Mouse (Mus musculus) midbrain, embryonic 12.5 days (tissue): ENCODE results near the gene Ccdc85c. TPM values are rescaled to one million over a fixed set of nuclear protein-coding genes. Genes with fewer than 3 reads are reported as not detected.

Source experiments
- ATAC-seq: fragments of 200-750 bp; cut with Nextera tagmentation; 2 replicates; pipeline ENCODE4 v1.8.0; 2017; ENCODE audit warnings: low read depth, moderate TSS enrichment, moderate library complexity; ENCODE audit not compliant: low FRiP score
- H3K27ac ChIP-seq: fragments of 300-500 bp; sonication (generic); replicated peaks from 2 replicates; pipeline ENCODE4 v1.5.1; 2016; ENCODE audit warnings: mild to moderate bottlenecking
- H3K27me3 ChIP-seq: fragments of 300-500 bp; sonication (generic); 2 replicates; pipeline ENCODE4 v1.6.1; 2016; ENCODE audit warnings: mild to moderate bottlenecking
- H3K36me3 ChIP-seq: fragments of 300-500 bp; sonication (generic); 2 replicates; pipeline ENCODE4 v1.6.1; 2016
- H3K4me1 ChIP-seq: fragments of 300-500 bp; sonication (generic); 2 replicates; pipeline ENCODE4 v1.6.1; 2016
- H3K4me2 ChIP-seq: fragments of 300-500 bp; sonication (generic); replicated peaks from 2 replicates; pipeline ENCODE4 v1.6.1; 2016; ENCODE audit warnings: mild to moderate bottlenecking, moderate library complexity
- H3K4me3 ChIP-seq: fragments of 300-500 bp; sonication (generic); 2 replicates; pipeline ENCODE4 v1.5.1; 2016; ENCODE audit warnings: mild to moderate bottlenecking
- H3K9ac ChIP-seq: fragments of 300-500 bp; sonication (generic); replicated peaks from 2 replicates; pipeline ENCODE4 v1.6.1; 2016; ENCODE audit warnings: mild to moderate bottlenecking, moderate library complexity
- H3K9me3 ChIP-seq: fragments of 300-500 bp; sonication (generic); 2 replicates; pipeline ENCODE4 v1.6.1; 2016; ENCODE audit warnings: mild to moderate bottlenecking
- WGBS: fragments of 180-500 bp; shearing (Covaris S2); methylation state at CpG from one replicate; pipeline ENCODE4 v1.1.7; 2016; 5-methylcytosine and 5-hydroxymethylcytosine counted together
- polyA plus RNA-seq: library from polyadenylated mRNA; unstranded; fragments of >200 nt; fragmentation: Nextera tagmentation; extraction: Ambion mirVana; gene quantifications from 2 replicates; pipeline ENCODE4 v1.2.1, GENCODE M21; 2016

Ccdc85c gene
- polyA plus RNA-seq, 1 experiment from 2014 or later: 17.0 TPM

DNA sequence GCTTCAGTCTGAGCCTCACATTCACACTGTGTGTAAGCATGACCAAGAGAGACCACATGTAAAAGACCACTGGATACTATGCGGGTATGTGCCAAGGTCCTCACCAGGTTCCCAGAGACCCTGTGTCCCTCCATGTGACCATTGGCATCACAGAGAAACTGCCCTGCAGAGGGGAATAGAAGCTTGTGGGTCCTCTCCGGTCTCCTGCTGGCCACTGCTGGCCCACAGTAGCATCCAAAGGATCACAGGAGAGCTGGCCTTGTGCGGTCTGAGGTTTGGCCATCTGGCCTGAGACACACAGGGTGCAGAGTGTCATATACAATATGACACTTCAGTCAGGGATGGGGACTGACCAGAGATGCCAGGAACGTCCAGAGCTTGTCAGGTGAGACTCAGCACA lies 34.8 kb upstream of the Ccdc85c start:
- WGBS: 86% methylated on average over 4 of the region's 4 CpGs
- no peaks in the 10 kb centered on the region for H3K36me3 ChIP-seq
- peaks cover 29% of the 10 kb centered on the region for H3K4me1 ChIP-seq
- H3K4me3 ChIP-seq: no peak overlapping the region
- H3K27me3 ChIP-seq: peaks cover 19% of the 10 kb centered on the region
- no peak for ATAC-seq
- no peak overlapping the region for H3K27ac ChIP-seq
- H3K9me3 ChIP-seq: no peaks in the 10 kb centered on the region
- H3K4me2 ChIP-seq: no peak overlapping the region
- H3K9ac ChIP-seq: no peak overlapping the region

GRCm38 (mm10) chr12:108309116-108309794 lies 34.0 kb upstream of the Ccdc85c start:
- Histone ChIP-seq H3K27me3 (peaks cover 26% of the 10 kb centered on the region), H3K4me1 (peaks cover 29% of the 10 kb centered on the region), H3K27ac (no peak overlapping the region), H3K4me2 (no peak overlapping the region), H3K9ac (no peak overlapping the region), H3K4me3 (no peak overlapping the region), H3K36me3 (no peaks in the 10 kb centered on the region), H3K9me3 (no peaks in the 10 kb centered on the region)
- no peak for ATAC-seq
- WGBS: 80% methylated on average over 7 of the region's 8 CpGs

DNA sequence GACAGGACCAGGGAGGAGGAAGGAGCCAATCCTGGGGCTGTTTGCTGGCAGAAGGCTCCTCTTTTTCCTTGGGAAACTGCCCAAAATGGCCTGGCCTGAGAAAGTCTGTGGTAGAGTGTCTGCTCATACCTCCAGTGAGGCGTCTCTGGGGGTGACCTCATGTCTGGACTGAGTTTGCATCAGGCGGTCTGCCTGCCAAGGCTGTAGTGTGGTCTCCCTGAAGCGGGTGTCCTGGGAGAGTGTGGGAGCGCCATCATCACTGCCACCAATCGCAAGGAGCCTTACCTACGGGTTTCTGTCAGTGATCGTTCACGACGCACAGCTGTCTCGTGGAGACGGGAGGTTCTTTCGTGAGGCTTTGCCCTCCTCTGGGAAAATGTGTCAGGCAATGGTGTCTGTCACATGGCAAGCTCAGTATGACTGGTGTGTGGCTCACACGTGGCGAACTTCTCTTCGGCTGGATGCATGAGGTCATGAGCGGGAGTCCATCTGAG lies 33.2 kb upstream of the Ccdc85c start:
- Histone ChIP-seq H3K4me3 (no peak overlapping the region), H3K9ac (no peak overlapping the region), H3K27me3 (peaks cover 26% of the 10 kb centered on the region), H3K4me1 (peaks cover 29% of the 10 kb centered on the region), H3K36me3 (no peaks in the 10 kb centered on the region), H3K9me3 (no peaks in the 10 kb centered on the region), H3K4me2 (no peak overlapping the region), H3K27ac (no peak overlapping the region)
- no peak for ATAC-seq
- WGBS: 95% methylated on average over 16 of the region's 16 CpGs

DNA sequence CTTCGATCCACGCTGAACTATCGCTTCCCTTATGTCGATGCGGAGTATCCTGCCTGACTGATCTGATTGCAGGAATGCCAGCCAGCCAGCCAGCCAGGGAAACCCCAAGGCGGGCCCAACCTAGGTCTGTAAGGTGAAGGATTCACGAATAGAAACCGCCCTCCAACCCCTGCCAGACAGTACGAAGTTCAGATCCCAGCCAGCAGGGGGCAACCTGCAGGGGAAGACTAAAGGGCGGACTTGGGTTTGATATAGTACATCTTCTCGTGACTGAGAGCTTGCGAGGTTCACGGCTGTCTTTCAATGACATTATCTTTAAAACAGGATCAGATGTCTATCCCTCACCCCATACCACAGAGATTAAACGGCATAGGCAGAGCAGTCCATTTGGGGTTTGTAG lies 32.3 kb upstream of the Ccdc85c start:
- peaks cover 26% of the 10 kb centered on the region for H3K27me3 ChIP-seq
- no peak overlapping the region for H3K9ac ChIP-seq
- H3K4me1 ChIP-seq: peaks cover 24% of the 10 kb centered on the region
- WGBS: 26% methylated on average over 14 of the region's 14 CpGs
- H3K4me3 ChIP-seq: no peak overlapping the region
- H3K9me3 ChIP-seq: no peaks in the 10 kb centered on the region
- peak overlapping the region; percentile 91 for H3K4me2 ChIP-seq
- H3K27ac ChIP-seq: no peak overlapping the region
- H3K36me3 ChIP-seq: no peaks in the 10 kb centered on the region
- no peak for ATAC-seq

- Histone ChIP-seq H3K4me1 (peaks cover 18% of the 10 kb centered on the region), H3K4me3 (peak within 1 kb of the TSS; percentile 58), H3K9ac (peak within 1 kb of the TSS; percentile 80), H3K27me3 (peaks cover 26% of the 10 kb centered on the region), H3K4me2 (peak within 1 kb of the TSS; percentile 91), H3K27ac (peak within 1 kb of the TSS; percentile 30; the same call in 1 of the 2 replicates), H3K9me3 (no peaks in the 10 kb centered on the region), H3K36me3 (no peaks in the 10 kb centered on the region)
- ATAC-seq: peak; percentile 78
- 4% methylated on average over 67 of the region's 67 CpGs for WGBS
Observed at GRCm38 (mm10) chr12:108305812-108306794, 30.9 kb upstream of the Ccdc85c start, which contains the start of gene Hhipl1. Gene Hhipl1, plus strand, starts transcription at chr12:108306270.

DNA sequence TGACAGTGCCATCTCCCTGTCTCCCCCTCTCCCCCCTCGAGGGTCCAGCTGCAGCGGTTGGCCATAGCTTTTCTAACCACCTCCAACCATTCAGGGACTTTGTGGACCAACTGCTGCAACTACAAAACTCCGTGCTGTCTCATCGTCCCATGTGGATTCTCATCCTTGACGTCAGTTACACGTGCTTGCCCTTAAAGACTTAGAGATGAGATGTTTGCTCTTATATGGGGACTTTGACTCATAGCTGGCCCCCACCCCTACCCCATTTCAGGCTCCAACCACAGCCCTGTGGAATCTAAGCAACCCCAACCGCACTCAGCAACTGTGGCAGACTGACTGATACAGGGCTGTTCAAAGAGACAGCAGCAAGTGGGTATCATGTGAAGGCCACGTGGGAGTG lies 29.9 kb upstream of the Ccdc85c start:
- ATAC-seq: no peak
- Histone ChIP-seq H3K36me3 (no peaks in the 10 kb centered on the region), H3K9ac (no peak overlapping the region), H3K4me1 (peaks cover 18% of the 10 kb centered on the region), H3K4me2 (no peak overlapping the region), H3K9me3 (no peaks in the 10 kb centered on the region), H3K27me3 (peaks cover 26% of the 10 kb centered on the region), H3K4me3 (no peak overlapping the region), H3K27ac (no peak overlapping the region)
- WGBS: 77% methylated on average over 8 of the region's 8 CpGs

- Histone ChIP-seq H3K9ac (no peak overlapping the region), H3K4me2 (no peak overlapping the region), H3K27ac (no peak overlapping the region), H3K9me3 (no peaks in the 10 kb centered on the region), H3K4me3 (no peak overlapping the region), H3K27me3 (peaks cover 22% of the 10 kb centered on the region), H3K36me3 (no peaks in the 10 kb centered on the region), H3K4me1 (peaks cover 18% of the 10 kb centered on the region)
- WGBS: 60% methylated on average over 6 of the region's 6 CpGs
- ATAC-seq: no peak
Observed at GRCm38 (mm10) chr12:108303778-108304365, 28.6 kb upstream of the Ccdc85c start.

GRCm38 (mm10) chr12:108301006-108301405 lies 25.8 kb upstream of the Ccdc85c start:
- ATAC-seq: no peak
- Histone ChIP-seq H3K9ac (no peak overlapping the region), H3K4me2 (no peak overlapping the region), H3K27me3 (peaks cover 15% of the 10 kb centered on the region), H3K27ac (no peak overlapping the region), H3K36me3 (no peaks in the 10 kb centered on the region), H3K4me3 (no peak overlapping the region), H3K4me1 (peaks cover 4% of the 10 kb centered on the region; the same call in 1 of the 2 replicates), H3K9me3 (no peaks in the 10 kb centered on the region)
- 79% methylated on average over 6 of the region's 6 CpGs for WGBS

GRCm38 (mm10) chr12:108297033-108297432 lies 21.8 kb upstream of the Ccdc85c start:
- no peak overlapping the region for H3K27ac ChIP-seq
- H3K4me3 ChIP-seq: no peak overlapping the region
- no peaks in the 10 kb centered on the region for H3K36me3 ChIP-seq
- H3K9me3 ChIP-seq: no peaks in the 10 kb centered on the region
- H3K4me2 ChIP-seq: no peak overlapping the region
- ATAC-seq: no peak
- no peak overlapping the region for H3K9ac ChIP-seq
- WGBS: 73% methylated on average over 6 of the region's 6 CpGs
- H3K27me3 ChIP-seq: no peaks in the 10 kb centered on the region
- peaks cover 10% of the 10 kb centered on the region for H3K4me1 ChIP-seq

- Histone ChIP-seq H3K9me3 (no peaks in the 10 kb centered on the region), H3K4me1 (peaks cover 13% of the 10 kb centered on the region), H3K9ac (no peak overlapping the region), H3K27ac (no peak overlapping the region), H3K27me3 (no peaks in the 10 kb centered on the region), H3K4me2 (no peak overlapping the region), H3K4me3 (no peak overlapping the region), H3K36me3 (no peaks in the 10 kb centered on the region)
- 85% methylated on average over 3 of the region's 3 CpGs for WGBS
- ATAC-seq: no peak
Observed at GRCm38 (mm10) chr12:108294620-108295019, 19.4 kb upstream of the Ccdc85c start.

DNA sequence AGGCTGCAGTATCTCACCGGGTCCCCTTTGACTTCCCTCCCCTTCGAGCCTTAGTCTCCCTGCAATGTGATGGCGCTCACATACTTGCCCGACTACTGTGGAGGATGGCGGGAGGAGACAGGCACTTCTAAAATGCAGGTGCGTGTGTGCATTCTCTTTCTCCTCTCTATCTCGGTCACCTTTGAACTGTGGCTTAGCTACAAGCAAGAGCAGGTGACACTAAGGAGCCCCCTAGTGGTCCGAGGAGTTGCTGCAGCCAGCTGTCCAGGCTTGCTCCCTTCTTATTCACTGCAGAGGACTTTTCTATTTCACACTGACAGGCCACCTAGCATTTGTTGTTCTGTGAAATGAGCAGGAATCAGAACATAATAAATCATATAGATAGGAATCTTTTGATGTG lies 17.7 kb upstream of the Ccdc85c start:
- Histone ChIP-seq H3K36me3 (no peaks in the 10 kb centered on the region), H3K27me3 (no peaks in the 10 kb centered on the region), H3K4me1 (peaks cover 13% of the 10 kb centered on the region), H3K9me3 (no peaks in the 10 kb centered on the region), H3K4me3 (no peak overlapping the region), H3K27ac (peak overlapping the region; percentile 52; the same call in 1 of the 2 replicates), H3K9ac (no peak overlapping the region), H3K4me2 (peak overlapping the region; percentile 45)
- ATAC-seq: peak; percentile 42
- WGBS: 6% methylated on average over 8 of the region's 8 CpGs
